Mouse (Mus musculus): ENCODE data around the gene Wdr35. TPM values are rescaled to one million over a fixed set of nuclear protein-coding genes. Genes with fewer than 3 reads are reported as not detected.

Wdr35 gene
- polyA plus RNA-seq, 1 experiment from 2014 or later, result 28.1 TPM

GRCm38 (mm10) chr12:8953136-8953535 is 20.6 kb upstream of the Wdr35 start:
- Histone ChIP-seq H3K9me3 (no peaks in the 10 kb centered on the region; the same call in 1 of the 2 replicates), H3K36me3 (replicated peaks) (no peaks in the 10 kb centered on the region), H3K27ac (no peak overlapping the region), H3K4me1 (peaks cover 12% of the 10 kb centered on the region), H3K4me3 (no peak overlapping the region), H3K27me3 (ENCODE audit: poor library complexity, severe bottlenecking) (peaks cover 17% of the 10 kb centered on the region)
- no peak for DNase-seq (ENCODE audit: extremely low spot score, low spot score)
- WGBS, result 43% methylated on average over 10 of the region's 10 CpGs

GRCm38 (mm10) chr12:8954161-8954561 is 19.5 kb upstream of the Wdr35 start:
- DNase-seq (ENCODE audit: extremely low spot score, low spot score), result no peak
- H3K27me3 ChIP-seq (ENCODE audit: poor library complexity, severe bottlenecking), result peaks cover 7% of the 10 kb centered on the region
- H3K4me3 ChIP-seq, result no peak overlapping the region
- H3K9me3 ChIP-seq, result no peaks in the 10 kb centered on the region; the same call in 1 of the 2 replicates
- no peak overlapping the region for H3K27ac ChIP-seq
- H3K36me3 ChIP-seq (replicated peaks), result no peaks in the 10 kb centered on the region
- WGBS, result 57% methylated on average over 9 of the region's 9 CpGs
- peaks cover 9% of the 10 kb centered on the region; the same call in 1 of the 2 replicates for H3K4me1 ChIP-seq

- DNase-seq (ENCODE audit: extremely low spot score, low spot score), result no peak
- Histone ChIP-seq H3K27ac (no peak overlapping the region), H3K9me3 (no peaks in the 10 kb centered on the region; the same call in 1 of the 2 replicates), H3K27me3 (ENCODE audit: poor library complexity, severe bottlenecking) (no peaks in the 10 kb centered on the region), H3K4me1 (peaks cover 10% of the 10 kb centered on the region), H3K4me3 (no peak overlapping the region), H3K36me3 (replicated peaks) (no peaks in the 10 kb centered on the region)
- 63% methylated on average over 9 of the region's 9 CpGs for WGBS
These were observed 11.9 kb upstream of the Wdr35 start for GRCm38 (mm10) chr12:8961607-8962316.

GRCm38 (mm10) chr12:8969828-8970227 is 3.9 kb upstream of the Wdr35 start:
- H3K9me3 ChIP-seq, result no peaks in the 10 kb centered on the region
- no peak overlapping the region for H3K4me3 ChIP-seq
- DNase-seq (ENCODE audit: extremely low spot score, low spot score), result peak; percentile 35
- H3K4me1 ChIP-seq, result peaks cover 22% of the 10 kb centered on the region
- 0 out of 2 replicates have a peak overlapping the region, but pooled peaks have one; percentile 9 for H3K27ac ChIP-seq
- peaks cover 13% of the 10 kb centered on the region for H3K27me3 ChIP-seq (ENCODE audit: poor library complexity, severe bottlenecking)
- 52% methylated on average over 9 of the region's 9 CpGs for WGBS
- H3K36me3 ChIP-seq (replicated peaks), result no peaks in the 10 kb centered on the region

GRCm38 (mm10) chr12:8975076-8975475 is 1.4 kb downstream of the Wdr35 start:
- WGBS, result 88% methylated on average over 3 of the region's 3 CpGs
- peak overlapping the region; percentile 64; the same call in 1 of the 2 replicates for H3K4me3 ChIP-seq

GRCm38 (mm10) chr12:8993231-8993630 is 19.5 kb downstream of the Wdr35 start:
- no peak overlapping the region for H3K4me3 ChIP-seq
- no peak overlapping the region for H3K27ac ChIP-seq
- H3K36me3 ChIP-seq (replicated peaks), result peaks cover 33% of the 10 kb centered on the region
- no peaks in the 10 kb centered on the region for H3K4me1 ChIP-seq
- 86% methylated on average over 8 of the region's 8 CpGs for WGBS
- no peak for DNase-seq (ENCODE audit: extremely low spot score, low spot score)
- H3K9me3 ChIP-seq, result no peaks in the 10 kb centered on the region
- no peaks in the 10 kb centered on the region for H3K27me3 ChIP-seq (ENCODE audit: poor library complexity, severe bottlenecking)

More at GRCm38 (mm10) chr12:8975076-8975475, 1.4 kb downstream of the Wdr35 start:
- 0 out of 2 replicates have a peak, but pooled peaks cover 3% of the 10 kb centered on the region for H3K9me3 ChIP-seq
- no peak overlapping the region for H3K27ac ChIP-seq
- H3K36me3 ChIP-seq (replicated peaks), result peaks cover 17% of the 10 kb centered on the region
- H3K27me3 ChIP-seq (ENCODE audit: poor library complexity, severe bottlenecking), result peaks cover 13% of the 10 kb centered on the region
- H3K4me1 ChIP-seq, result peaks cover 22% of the 10 kb centered on the region
- no peak for DNase-seq (ENCODE audit: extremely low spot score, low spot score)

GRCm38 (mm10) chr12:8998318-8998717 is 24.6 kb downstream of the Wdr35 start:
- peaks cover 20% of the 10 kb centered on the region for H3K36me3 ChIP-seq (replicated peaks)
- H3K27ac ChIP-seq, result no peak overlapping the region
- peaks cover 6% of the 10 kb centered on the region; the same call in 1 of the 2 replicates for H3K4me1 ChIP-seq
- no peak overlapping the region for H3K4me3 ChIP-seq
- WGBS, result 95% methylated on average over 4 of the region's 4 CpGs
- no peak for DNase-seq (ENCODE audit: extremely low spot score, low spot score)
- H3K27me3 ChIP-seq (ENCODE audit: poor library complexity, severe bottlenecking), result no peaks in the 10 kb centered on the region
- H3K9me3 ChIP-seq, result 0 out of 2 replicates have a peak, but pooled peaks cover 4% of the 10 kb centered on the region

- Histone ChIP-seq H3K4me1 (peaks cover 6% of the 10 kb centered on the region; the same call in 1 of the 2 replicates), H3K36me3 (replicated peaks) (peaks cover 17% of the 10 kb centered on the region), H3K27me3 (ENCODE audit: poor library complexity, severe bottlenecking) (no peaks in the 10 kb centered on the region), H3K27ac (no peak overlapping the region), H3K9me3 (0 out of 2 replicates have a peak, but pooled peaks cover 4% of the 10 kb centered on the region), H3K4me3 (no peak overlapping the region)
- WGBS, result 17% methylated on average over 5 of the region's 5 CpGs
- DNase-seq (ENCODE audit: extremely low spot score, low spot score), result peak; percentile 33
These were observed 28.5 kb downstream of the Wdr35 start for GRCm38 (mm10) chr12:9002038-9002648.

GRCm38 (mm10) chr12:9007146-9007545 is 33.5 kb downstream of the Wdr35 start:
- no peak overlapping the region for H3K4me3 ChIP-seq
- peaks cover 6% of the 10 kb centered on the region; the same call in 1 of the 2 replicates for H3K4me1 ChIP-seq
- no peak for DNase-seq (ENCODE audit: extremely low spot score, low spot score)
- H3K27ac ChIP-seq, result no peak overlapping the region
- H3K36me3 ChIP-seq (replicated peaks), result peaks cover 15% of the 10 kb centered on the region
- H3K27me3 ChIP-seq (ENCODE audit: poor library complexity, severe bottlenecking), result no peaks in the 10 kb centered on the region
- no peaks in the 10 kb centered on the region for H3K9me3 ChIP-seq
- 63% methylated on average over 4 of the region's 4 CpGs for WGBS

GRCm38 (mm10) chr12:9007811-9008210 is 34.1 kb downstream of the Wdr35 start:
- DNase-seq (ENCODE audit: extremely low spot score, low spot score), result no peak
- no peak overlapping the region for H3K27ac ChIP-seq
- 91% methylated on average over 6 of the region's 6 CpGs for WGBS
- H3K27me3 ChIP-seq (ENCODE audit: poor library complexity, severe bottlenecking), result no peaks in the 10 kb centered on the region
- H3K4me1 ChIP-seq, result peaks cover under 1% of the 10 kb centered on the region; the same call in 1 of the 2 replicates
- peaks cover 20% of the 10 kb centered on the region for H3K36me3 ChIP-seq (replicated peaks)
- H3K4me3 ChIP-seq, result no peak overlapping the region
- H3K9me3 ChIP-seq, result no peaks in the 10 kb centered on the region

GRCm38 (mm10) chr12:9010311-9010710 is 36.6 kb downstream of the Wdr35 start:
- DNase-seq (ENCODE audit: extremely low spot score, low spot score), result no peak
- H3K36me3 ChIP-seq (replicated peaks), result peaks cover 25% of the 10 kb centered on the region
- H3K27me3 ChIP-seq (ENCODE audit: poor library complexity, severe bottlenecking), result no peaks in the 10 kb centered on the region
- no peak overlapping the region for H3K4me3 ChIP-seq
- no peak overlapping the region for H3K27ac ChIP-seq
- no peaks in the 10 kb centered on the region for H3K4me1 ChIP-seq
- WGBS, result 86% methylated on average over 4 of the region's 4 CpGs
- no peaks in the 10 kb centered on the region for H3K9me3 ChIP-seq

GRCm38 (mm10) chr12:9016376-9016775 is 42.7 kb downstream of the Wdr35 start:
- 93% methylated on average over 9 of the region's 9 CpGs for WGBS
- DNase-seq (ENCODE audit: extremely low spot score, low spot score), result no peak
- H3K9me3 ChIP-seq, result no peaks in the 10 kb centered on the region
- H3K36me3 ChIP-seq (replicated peaks), result peaks cover 38% of the 10 kb centered on the region
- H3K4me1 ChIP-seq, result no peaks in the 10 kb centered on the region
- no peaks in the 10 kb centered on the region for H3K27me3 ChIP-seq (ENCODE audit: poor library complexity, severe bottlenecking)
- H3K4me3 ChIP-seq, result no peak overlapping the region
- H3K27ac ChIP-seq, result no peak overlapping the region

- Histone ChIP-seq H3K9me3 (no peaks in the 10 kb centered on the region), H3K4me3 (no peak overlapping the region), H3K27ac (no peak overlapping the region), H3K4me1 (no peaks in the 10 kb centered on the region), H3K27me3 (ENCODE audit: poor library complexity, severe bottlenecking) (no peaks in the 10 kb centered on the region), H3K36me3 (replicated peaks) (peaks cover 27% of the 10 kb centered on the region)
- DNase-seq (ENCODE audit: extremely low spot score, low spot score), result no peak
- 89% methylated on average over 8 of the region's 8 CpGs for WGBS
These were observed 46.7 kb downstream of the Wdr35 start for GRCm38 (mm10) chr12:9020431-9020830.
